Comparison of ENCODE assay signal across 8 mouse cellular contexts in genomic region chr13:99516448-99516881, GRCm38 (mm10). TPM values are rescaled to one million over a fixed set of nuclear protein-coding genes. Genes with fewer than 3 reads are reported as not detected.
A peak's percentile ranks its signal among the peaks of the same experiment; 100 is the strongest.
DNase-seq lines count a peak whose midpoint lies in the region; ATAC-seq and TF ChIP-seq lines count a peak whose summit lies in the region.

Map1b (minus strand) TSS chr13:99516540.

- no peaks in the 10 kb centered on the region for H3K9me3 ChIP-seq in hindbrain, embryonic 15.5 days

- no peaks in the 10 kb centered on the region for H3K27me3 ChIP-seq in hindbrain, embryonic 15.5 days

- H3K9ac ChIP-seq in hindbrain, embryonic 15.5 days: peak within 1 kb of the TSS; percentile 84

- peak; percentile 92 for ATAC-seq in hindbrain, embryonic 15.5 days (ENCODE audit: low FRiP score, low read depth)

- H3K4me1 ChIP-seq in hindbrain, embryonic 15.5 days (replicated peaks): peaks cover 27% of the 10 kb centered on the region

- H3K36me3 ChIP-seq in hindbrain, embryonic 15.5 days: no peaks in the 10 kb centered on the region

- TF ChIP-seq CTCF in gastrocnemius, adult 2 months (IDR thresholded peaks at IDR 0.05): no peak
- no peak for TF ChIP-seq CTCF in left cerebral cortex, adult 2 months (IDR thresholded peaks at IDR 0.05)

- H3K4me2 ChIP-seq in hindbrain, embryonic 15.5 days: peak within 1 kb of the TSS; percentile 93

- H3K4me3 ChIP-seq in gastrocnemius, adult 2 months: peak within 1 kb of the TSS; percentile 91
- peak within 1 kb of the TSS; percentile 58 for H3K4me3 ChIP-seq in hindbrain, embryonic 15.5 days
- peak within 1 kb of the TSS; percentile 95 for H3K4me3 ChIP-seq in left cerebral cortex, adult 2 months

- H3K27ac ChIP-seq in gastrocnemius, adult 2 months: peak within 1 kb of the TSS; percentile 84
- H3K27ac ChIP-seq in hindbrain, embryonic 15.5 days (replicated peaks): peak within 1 kb of the TSS; percentile 98
- H3K27ac ChIP-seq in left cerebral cortex, adult 2 months: peak within 1 kb of the TSS; percentile 95

- WGBS in hindbrain, embryonic 15.5 days: under 1% methylated on average over 20 of the region's 32 CpGs

- intact Hi-C loops in gastrocnemius, adult 2 months (cut with DNase I): no loop called here
- intact Hi-C loops in left cerebral cortex, adult 2 months (cut with DNase I): loop anchor here (2.0 to 5.0 kb wide), 2 partner anchors 76 to 246 kb away; no protein-coding TSS in a partner anchor

- peak; percentile 85 for DNase-seq in adrenal gland, postnatal 10 days
- peak; percentile 84 to 89 for DNase-seq in cerebellum, postnatal 36 days
- DNase-seq in gastrocnemius, adult 2 months: peak; percentile 75
- DNase-seq in left cerebral cortex, adult 2 months (ENCODE audit: extremely low spot score in 1 of 2, low spot score in 2 of 2): peak; percentile 84 to 85
- peak; percentile 55 to 74 for DNase-seq in lung, postnatal 4 days
- DNase-seq in right cerebral cortex, postnatal 25 days: peak; percentile 86
- no peak for DNase-seq in adipocyte (ENCODE audit: low spot score)

RNA-seq across cellular contexts. Expression of gene Map1b, which starts in this region (rescaled TPM):
- 10 to 100 TPM; 58.6 to 87.4 TPM for total RNA-seq in adrenal gland, postnatal 10 days (2021)
- total RNA-seq in gastrocnemius, adult 2 months (2021): 10 to 100 TPM in 1 of 2 experiments, 1 to 10 TPM in 1; 7.7 to 13.8 TPM
- polyA plus RNA-seq in hindbrain, embryonic 15.5 days (2015; fragmentation: Nextera tagmentation; extraction: Ambion mirVana): 2,014 and 2,064 TPM in 2 replicates
- 100 to 1,000 TPM; 630 to 695 TPM for total RNA-seq in left cerebral cortex, adult 2 months (2021)

Comparison
In these comparisons a context has a peak if more than half of its experiments do, and no peak if none do; other contexts are left out.
1. RNA of gene Map1b (total RNA-seq): 630 to 695 TPM in left cerebral cortex, adult 2 months; 58.6 to 87.4 TPM in adrenal gland, postnatal 10 days and 7.7 to 13.8 TPM in gastrocnemius, adult 2 months; every median in the first group is over 4 times any median in the second.
2. Peak in every context shown above with its lines, with median percentiles within 50 percentile points of each other: H3K27ac ChIP-seq and H3K4me3 ChIP-seq.